Mouse (Mus musculus) adipocyte (in vitro differentiated cells): Measurements from ENCODE around the gene Amz1.
A peak's percentile ranks its signal among the peaks of the same experiment; 100 is the strongest.

Experiments used
- DNase-seq: peaks from one replicate; pipeline ENCODE4 v3.0.0-alpha.2; 2016; ENCODE audit warnings: low spot score

Amz1 gene

GRCm38 (mm10) chr5:140767704-140768141, 43.8 kb downstream of the Amz1 start:
- DNase-seq = peak; percentile 83

GRCm38 (mm10) chr5:140768333-140768732, 44.4 kb downstream of the Amz1 start:
- peak; percentile 75 for DNase-seq

- DNase-seq = no peak
Measured at GRCm38 (mm10) chr5:140771612-140772011, 47.7 kb downstream of the Amz1 start.

DNA sequence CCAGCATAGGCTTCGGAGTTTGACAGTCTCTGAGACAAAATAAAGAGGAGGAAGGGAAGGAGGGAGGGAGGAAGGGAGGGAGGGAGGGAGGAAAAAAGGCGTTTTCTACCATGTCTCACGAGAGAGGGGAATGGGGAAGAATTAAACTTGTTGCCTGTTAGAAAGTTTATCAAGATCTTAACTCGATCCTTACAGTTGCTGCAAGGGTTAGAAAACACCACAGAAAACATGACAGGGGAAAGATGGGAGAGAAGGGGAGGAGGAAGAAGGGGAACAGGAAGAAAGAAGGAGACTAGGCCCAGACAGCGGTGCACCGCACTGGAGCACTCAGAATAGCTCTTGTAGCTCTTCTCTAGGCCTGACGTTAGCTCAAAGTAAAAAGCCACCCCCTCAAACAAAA, 48.2 kb downstream of the Amz1 start:
- no peak for DNase-seq

DNA sequence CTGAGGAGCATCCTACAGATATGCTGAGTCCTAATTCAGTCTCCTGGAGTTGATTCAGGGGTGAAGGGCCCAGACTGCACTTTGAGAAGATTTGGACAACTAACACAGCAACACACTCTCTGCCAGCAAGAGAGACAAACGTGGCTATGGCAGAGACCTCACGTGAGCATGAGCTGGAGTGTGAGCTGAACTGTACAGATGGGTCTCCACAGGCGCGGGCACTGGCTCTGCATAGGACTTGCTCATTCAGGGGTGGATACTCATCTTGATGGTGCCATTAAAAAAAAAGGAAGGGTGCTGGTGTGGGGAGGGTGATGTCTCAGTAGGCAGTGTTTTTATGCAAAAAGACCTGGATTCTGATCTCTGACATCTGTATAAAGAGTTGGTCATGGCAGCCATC, 51.2 kb downstream of the Amz1 start:
- DNase-seq = no peak

DNA sequence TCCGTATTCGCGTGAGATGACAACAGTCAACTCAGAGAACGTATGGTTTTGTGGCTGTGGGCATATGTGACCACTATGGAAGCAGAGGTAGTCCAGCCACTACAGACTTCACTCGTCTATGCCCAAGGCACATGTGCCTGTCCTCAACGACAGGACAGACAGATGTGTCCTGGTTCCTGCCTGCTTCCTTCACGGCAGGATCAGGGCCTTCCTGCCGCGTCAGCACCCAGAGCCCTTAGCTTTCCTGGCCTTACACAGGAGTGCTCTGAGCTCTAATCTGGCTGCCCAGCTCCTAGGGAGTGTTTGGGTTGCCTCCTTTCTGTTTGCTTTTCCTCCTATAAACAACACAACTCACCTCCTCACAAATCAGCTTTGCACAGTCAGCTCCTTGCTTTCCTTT, 53.0 kb downstream of the Amz1 start:
- no peak for DNase-seq

- no peak for DNase-seq
Measured at GRCm38 (mm10) chr5:140781122-140781521, 57.2 kb downstream of the Amz1 start.

DNA sequence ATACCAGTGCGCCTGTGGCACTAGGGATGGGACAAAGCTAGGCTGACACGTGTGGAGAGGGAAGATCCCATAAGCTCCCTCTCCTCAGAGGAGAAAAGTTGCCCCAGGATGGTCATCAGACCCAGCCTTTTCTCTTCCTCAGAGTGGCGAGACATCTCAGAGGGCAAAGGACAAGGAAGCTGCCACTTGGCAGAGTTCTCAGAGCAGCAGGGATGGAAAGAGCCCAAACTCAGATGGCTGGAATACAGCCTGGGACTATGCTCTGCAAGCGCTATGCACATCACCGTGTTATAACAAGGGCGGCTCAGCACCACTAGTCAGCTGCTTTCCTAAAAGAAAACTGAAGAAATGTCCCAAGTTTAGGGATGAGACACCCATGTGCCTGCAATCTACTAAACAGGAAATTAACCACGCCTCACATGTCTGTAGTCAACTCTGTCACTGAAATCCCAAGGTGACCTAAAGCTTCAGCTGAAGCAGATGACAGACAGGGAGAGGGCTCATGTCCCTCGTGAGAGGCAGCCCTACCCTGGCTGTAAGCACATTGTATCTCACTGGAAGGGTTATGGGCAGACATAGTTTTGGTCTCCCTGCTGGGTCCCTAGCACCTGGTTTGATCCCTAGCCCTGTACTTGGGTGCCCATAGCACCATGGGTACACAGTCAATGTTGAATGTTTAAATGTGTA, 58.1 kb downstream of the Amz1 start:
- peak; percentile 42 for DNase-seq

GRCm38 (mm10) chr5:140783577-140783976, 59.6 kb downstream of the Amz1 start:
- DNase-seq = no peak

DNA sequence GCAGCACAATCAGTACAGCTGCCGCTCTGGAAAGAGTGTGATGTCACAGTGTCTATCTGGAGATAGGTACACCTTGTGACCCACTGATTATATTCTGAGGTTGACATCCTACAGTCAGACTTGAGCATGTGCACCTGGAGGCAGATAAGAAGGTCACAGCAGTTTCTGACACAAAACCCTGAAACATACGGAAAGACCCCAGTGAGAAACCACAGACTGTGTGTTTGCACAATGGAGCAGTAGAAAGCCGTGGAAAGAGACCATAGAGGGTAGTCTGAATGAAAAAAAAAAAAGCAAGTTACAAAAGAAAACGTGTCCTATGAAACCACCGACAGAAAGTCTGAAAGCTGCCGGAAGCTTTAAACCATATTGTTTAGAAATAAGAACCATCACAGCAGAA, 60.4 kb downstream of the Amz1 start:
- DNase-seq = no peak

DNA sequence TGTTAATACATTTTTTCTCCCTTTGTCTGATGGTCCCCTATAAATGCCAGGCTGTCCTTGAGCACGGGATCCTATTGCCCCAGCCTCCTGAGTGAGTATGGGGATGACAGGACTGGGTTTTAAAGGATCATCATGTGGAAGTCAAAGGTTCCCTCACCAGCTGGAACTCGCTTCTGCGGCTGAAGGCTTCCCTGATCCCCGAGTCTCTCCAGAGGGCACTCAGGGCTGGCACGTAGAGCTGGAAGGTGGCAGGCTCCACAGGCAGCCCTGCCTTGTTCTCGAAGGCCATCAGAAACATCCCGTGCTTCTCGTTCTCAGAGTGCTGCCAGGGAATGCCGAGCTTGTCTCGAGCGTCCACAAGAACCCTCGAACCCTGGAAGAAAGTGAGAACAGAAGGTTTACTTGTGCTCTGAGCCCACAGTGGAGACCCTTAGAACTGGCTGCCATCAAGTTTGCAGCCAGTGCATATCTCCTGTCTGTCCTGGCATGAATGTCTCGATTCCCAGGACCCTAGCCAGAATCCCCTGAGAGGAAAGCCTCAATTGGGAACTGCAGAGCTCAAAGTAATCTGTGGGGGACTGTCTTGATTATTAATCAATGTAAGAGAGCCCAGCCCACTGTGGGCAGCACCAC, 61.4 kb downstream of the Amz1 start:
- no peak for DNase-seq

DNA sequence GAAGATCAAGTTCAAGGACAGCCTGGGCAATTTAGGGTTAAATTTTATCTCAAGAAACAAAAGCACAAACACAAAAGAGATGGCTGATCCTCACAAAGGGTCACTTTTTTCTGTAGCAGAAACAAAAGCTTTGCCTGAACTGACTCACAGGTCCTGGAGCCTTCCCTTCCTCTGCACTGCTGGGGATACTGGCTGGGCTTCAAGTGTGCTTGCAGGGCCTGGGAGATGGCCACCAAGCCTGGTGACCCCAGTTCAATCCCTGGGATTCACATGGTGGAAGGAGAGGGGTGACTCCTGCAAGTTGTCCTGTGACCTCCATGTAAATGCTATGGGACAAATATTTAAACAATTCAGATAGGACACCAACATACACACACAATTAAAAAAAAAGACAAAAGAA, 65.6 kb downstream of the Amz1 start:
- peak; percentile 38 for DNase-seq

GRCm38 (mm10) chr5:140790392-140790791, 66.5 kb downstream of the Amz1 start:
- DNase-seq = peak; percentile 54

DNA sequence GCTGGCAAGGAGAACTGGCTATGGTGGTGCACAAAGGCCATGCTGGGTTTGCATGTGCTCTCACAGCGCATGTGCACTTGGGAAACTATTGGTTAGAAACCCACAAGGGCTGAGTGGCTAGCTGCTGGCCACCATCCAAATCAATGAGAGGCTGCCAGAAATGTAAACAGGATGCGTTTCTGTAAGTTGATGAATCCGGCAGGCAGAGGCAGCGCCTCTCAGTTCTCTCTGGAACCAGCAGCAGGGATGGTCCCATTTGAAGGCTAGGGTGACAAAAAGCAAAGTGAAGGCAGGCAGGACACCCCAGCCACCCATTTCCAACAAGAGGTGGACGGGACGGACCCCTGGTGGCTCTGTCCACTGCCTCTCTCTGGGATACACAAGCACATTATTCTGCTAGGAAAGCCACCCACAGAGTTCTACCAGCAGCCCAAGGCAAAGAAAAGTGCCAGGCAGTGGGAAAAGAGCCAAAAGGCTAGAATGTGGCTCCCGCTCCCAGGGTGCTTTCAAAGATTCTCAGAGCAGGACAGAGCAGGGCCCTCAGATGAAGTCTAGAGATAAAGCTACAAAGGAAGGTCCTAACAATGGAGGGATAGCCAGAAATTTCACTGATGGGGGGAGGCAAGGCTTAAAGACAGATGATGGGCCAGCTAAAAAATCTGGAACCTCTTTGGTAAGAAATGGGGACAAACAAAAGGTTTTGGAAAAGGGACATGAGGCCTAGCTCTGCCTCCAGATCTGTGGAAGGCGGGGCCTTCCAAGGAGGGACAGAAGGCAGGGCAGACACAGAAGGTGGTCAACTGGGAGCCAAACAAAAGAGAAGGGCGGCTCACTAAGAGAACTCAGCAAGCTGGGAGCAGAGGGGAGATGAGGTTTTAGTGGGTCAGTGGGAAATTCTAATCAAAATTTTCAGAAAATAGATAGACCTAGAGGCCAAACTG, 67.3 kb downstream of the Amz1 start:
- DNase-seq = peak; percentile 77

DNA sequence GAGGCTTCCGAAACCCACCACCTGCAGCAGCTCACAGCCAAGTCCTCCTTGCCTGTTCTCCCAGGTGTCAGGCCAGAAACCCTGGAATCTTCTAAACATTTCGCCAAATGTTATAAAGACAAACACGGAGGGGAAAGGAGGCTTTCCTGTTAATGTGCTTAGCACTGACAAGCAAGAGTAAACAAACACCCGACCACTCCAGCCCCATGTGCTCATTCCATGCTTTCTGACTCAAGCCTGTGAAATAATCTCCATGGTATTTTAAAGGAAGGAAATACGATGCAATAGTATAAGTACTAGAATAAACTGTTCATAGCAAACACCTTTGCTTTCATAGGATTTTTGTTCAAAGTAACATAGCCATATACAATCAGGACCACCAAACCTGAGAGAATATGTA, 68.3 kb downstream of the Amz1 start:
- no peak for DNase-seq

DNA sequence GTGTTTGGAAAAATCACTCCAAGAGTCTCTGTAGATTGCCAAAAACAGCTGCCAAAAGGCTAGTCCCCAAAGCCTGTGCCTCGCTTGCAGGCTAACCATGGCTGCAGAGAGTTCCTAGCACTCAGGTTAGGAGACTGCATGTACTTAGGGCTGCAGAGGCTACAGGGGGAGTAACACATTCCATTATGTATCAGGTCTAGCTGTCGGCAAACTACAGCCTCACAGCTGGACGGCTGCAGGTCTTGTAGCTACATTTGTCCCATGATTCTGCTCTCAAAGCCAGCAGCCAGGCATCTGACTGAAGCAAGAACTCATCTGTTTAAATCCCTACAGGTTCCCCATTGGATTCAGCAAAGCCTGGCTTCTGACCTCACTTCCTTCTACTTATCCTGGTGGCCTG, 70.8 kb downstream of the Amz1 start:
- DNase-seq = no peak

DNA sequence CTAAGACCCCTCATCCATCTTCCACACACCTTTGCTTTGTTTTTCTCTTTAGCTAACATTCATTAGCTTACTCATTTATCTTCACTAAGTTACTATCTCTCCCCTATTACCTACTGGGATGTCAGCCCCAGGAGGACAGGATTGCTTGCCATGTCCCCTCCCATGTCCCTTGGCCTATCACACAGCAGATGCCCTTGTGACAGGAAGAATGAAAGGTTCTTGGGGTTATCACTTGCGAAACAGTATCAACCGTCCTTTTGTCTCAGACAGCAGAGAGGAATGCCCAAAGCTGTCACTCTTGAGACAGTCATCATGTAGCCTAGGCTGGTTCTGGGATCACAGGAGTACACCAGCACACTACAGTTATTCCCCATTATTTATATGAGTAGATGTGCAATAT, 71.2 kb downstream of the Amz1 start:
- no peak for DNase-seq

DNA sequence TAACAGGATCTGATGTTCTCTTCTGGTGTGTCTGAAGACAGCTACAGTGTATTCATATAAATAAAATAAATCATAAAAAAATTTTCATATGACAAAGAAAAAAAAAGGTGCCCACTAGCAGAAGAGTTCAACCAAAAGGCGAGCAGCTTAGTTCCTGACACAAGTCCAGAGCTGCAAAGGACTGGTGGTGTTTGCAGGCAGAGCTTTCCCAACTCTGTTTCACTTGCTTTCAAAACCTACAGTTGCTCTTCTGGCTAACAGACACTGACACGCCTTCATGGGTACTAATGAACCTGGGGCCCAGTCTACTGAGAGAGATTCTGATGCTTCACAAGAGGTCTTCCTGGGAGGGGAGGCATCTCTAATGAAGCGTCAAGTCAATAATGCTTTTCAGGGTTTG, 72.1 kb downstream of the Amz1 start:
- DNase-seq = peak; percentile 66

DNA sequence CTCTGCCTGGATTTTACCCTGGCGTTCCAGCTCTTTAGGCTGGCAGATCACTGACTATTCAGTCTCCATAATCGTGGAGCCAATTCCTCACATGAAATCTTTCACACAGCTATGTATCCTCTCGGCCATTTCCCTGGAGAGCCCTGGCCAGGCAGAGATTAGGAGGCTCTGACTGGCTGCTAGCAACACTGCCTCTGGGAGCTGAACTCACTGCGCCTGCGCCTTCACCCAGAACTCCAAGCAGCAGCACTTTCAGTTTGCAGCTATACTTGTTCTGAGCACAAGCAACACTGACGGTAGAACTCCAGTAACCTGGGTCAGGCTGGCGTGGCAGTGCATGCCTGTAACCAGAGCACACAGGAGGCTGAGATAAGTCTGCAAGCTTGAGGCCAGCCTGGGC, 74.2 kb downstream of the Amz1 start:
- peak; percentile 60 for DNase-seq

DNA sequence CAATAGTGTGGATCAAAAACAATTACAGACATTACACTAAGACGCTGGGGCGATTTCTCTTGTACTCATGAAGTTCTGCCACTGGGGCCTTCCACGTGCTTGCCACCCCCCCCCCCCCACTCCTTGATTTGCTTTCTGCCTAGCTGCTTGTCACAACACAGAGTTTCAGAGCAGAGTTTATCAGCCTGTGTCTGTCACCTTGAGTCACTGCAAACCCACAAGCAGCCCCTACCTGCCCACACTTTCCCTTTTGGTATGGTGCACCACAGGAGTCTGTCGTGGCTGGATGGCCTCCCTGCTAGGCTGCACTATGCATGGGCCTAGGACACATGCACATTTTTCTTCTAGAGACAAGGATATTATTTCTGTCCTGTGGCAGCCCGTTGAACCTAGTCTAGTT, 74.8 kb downstream of the Amz1 start:
- no peak for DNase-seq

DNA sequence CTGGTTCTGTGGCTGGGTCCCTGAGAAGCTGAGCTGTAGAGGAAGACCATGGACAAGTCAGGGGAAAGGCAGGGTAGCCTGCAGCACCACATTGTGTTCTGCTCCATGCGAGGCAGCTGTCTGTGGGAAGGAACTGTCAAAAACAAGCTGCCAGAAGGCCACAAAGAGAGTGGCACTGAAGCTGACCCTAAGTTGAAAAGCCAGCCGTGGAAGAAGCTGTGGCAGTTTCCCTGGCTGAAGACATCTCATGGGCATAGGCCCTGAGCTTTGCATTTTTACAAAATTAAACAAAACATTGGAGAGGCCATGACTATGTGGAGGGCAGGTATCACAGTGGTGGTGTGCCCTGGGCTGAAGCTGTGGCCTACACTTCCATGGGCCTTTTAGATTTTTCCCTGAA, 75.3 kb downstream of the Amz1 start:
- DNase-seq = no peak

DNA sequence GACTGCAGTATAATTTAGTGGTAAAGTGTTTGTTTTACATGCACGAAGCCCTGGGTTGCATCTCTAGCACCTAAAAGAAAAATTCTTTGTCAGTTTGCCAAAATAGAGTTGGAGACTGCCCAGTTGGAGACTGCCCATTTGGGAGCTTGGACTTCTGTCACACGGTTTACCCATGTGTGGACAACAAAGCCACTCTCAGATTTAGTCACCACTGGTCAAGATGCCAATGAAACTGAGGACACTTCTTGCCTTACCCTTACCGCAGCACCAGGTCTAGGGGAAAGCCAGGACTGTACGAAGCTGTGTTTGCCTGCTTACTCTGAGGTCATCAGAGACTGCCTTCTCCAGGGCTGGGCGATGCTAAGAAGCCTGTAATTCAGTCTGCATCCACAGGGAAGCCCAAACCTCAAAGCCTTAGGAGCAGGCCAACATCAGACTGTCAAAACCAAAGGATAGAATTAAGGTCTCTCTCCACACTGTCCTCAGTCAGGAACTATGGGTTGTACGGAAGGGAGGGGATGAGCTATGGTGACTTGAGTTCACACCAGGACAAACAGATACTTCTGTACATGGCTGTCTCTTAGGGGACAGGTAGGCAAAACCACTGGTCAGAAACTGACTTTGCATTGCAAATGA, 76.5 kb downstream of the Amz1 start:
- peak; percentile 85 for DNase-seq
